In genomic region chr11:33570413-33570812, GRCm38 (mm10) we compare ENCODE assay signal across 15 mouse cellular contexts. TPM values are rescaled to one million over a fixed set of nuclear protein-coding genes. Genes with fewer than 3 reads are reported as not detected.
DNase-seq lines count a peak whose midpoint lies in the region; TF ChIP-seq lines count a peak whose summit lies in the region.
"Had no signal": no experiment of that assay in that cellular context is flagged by ENCODE, and none has a peak within 500 bp of the region (broad histone marks: within the 10 kb centered on the region; RNA-seq: fewer than 3 reads in every experiment).

No protein-coding gene starts in this region.

- H3K27ac ChIP-seq in layer of hippocampus, adult 2 months, result no peak overlapping the region
- H3K27ac ChIP-seq: embryonic facial prominence, embryonic 12.5 days; macrophage had no signal

- no peak overlapping the region for H3K4me3 ChIP-seq in layer of hippocampus, adult 2 months
- H3K4me3 ChIP-seq: embryonic facial prominence, embryonic 12.5 days had no signal

- peak; percentile 17 for DNase-seq in adrenal gland, postnatal 14 days
- no peak for DNase-seq in adrenal gland, postnatal 25 days
- peak in 1 of 2 experiments; percentile 6 for DNase-seq in layer of hippocampus, adult 2 months (ENCODE audit: low spot score in 2 of 2)
- no peak for DNase-seq in layer of hippocampus, postnatal 36 days
- DNase-seq in embryo, embryonic 11.5 days (ENCODE audit: low read depth, low spot score), result peak; percentile 4
- peak; percentile 26 for DNase-seq in lung, postnatal 14 days
- no peak for DNase-seq in urinary bladder, adult 2 months (ENCODE audit: low spot score)
- DNase-seq in urinary bladder, postnatal 4 days (ENCODE audit: low spot score in 2 of 2), result no peak
- DNase-seq: gastrocnemius, postnatal 10 days; thymus, adult 2 months had no signal

- TF ChIP-seq CTCF in layer of hippocampus, adult 2 months (conservative IDR thresholded peaks at IDR 0.05), result peak; percentile 76

RNA-seq across cellular contexts. Expression of gene Gabrp, which starts 8.3 kb away (rescaled TPM):
- not detected in 2 replicates for total RNA-seq in adrenal gland, postnatal 14 days (2021)
- not detected in 2 replicates for total RNA-seq in adrenal gland, postnatal 25 days (2021)
- total RNA-seq in layer of hippocampus, adult 2 months (2021), result not detected
- total RNA-seq in layer of hippocampus, postnatal 36 days (2021), result not detected
- 0.06 TPM in 2 replicates for polyA plus RNA-seq in urinary bladder, adult 2 months (2012; rRNA removed)
- total RNA-seq: gastrocnemius, postnatal 10 days; layer of hippocampus, adult 8-10 months had no signal
- polyA plus RNA-seq: activated CD4-positive, CD25-positive, alpha-beta regulatory T cell, adult 4 months; C2C12; macrophage had no signal

RNA-seq across cellular contexts. Expression of gene D130052B06Rik, which starts 28.7 kb away (rescaled TPM):
- total RNA-seq in adrenal gland, postnatal 14 days (2021), result not detected in 2 replicates
- not detected in 2 replicates for total RNA-seq in adrenal gland, postnatal 25 days (2021)
- not detected for total RNA-seq in layer of hippocampus, adult 2 months (2021)
- total RNA-seq in layer of hippocampus, postnatal 36 days (2021), result not detected
- polyA plus RNA-seq in urinary bladder, adult 2 months (2012; rRNA removed), result not detected in 2 replicates
- total RNA-seq: gastrocnemius, postnatal 10 days; layer of hippocampus, adult 8-10 months had no signal
- polyA plus RNA-seq: activated CD4-positive, CD25-positive, alpha-beta regulatory T cell, adult 4 months; C2C12; macrophage had no signal

RNA-seq across cellular contexts. Expression of gene Ranbp17, which starts 56.9 kb away (rescaled TPM):
- 3.3 and 3.9 TPM in 2 replicates for total RNA-seq in adrenal gland, postnatal 14 days (2021)
- total RNA-seq in adrenal gland, postnatal 25 days (2021), result 5.3 and 5.9 TPM in 2 replicates
- 1 to 10 TPM; 7.9 to 9.9 TPM for total RNA-seq in layer of hippocampus, adult 2 months (2021)
- 1 to 10 TPM; 7.6 to 7.7 TPM for total RNA-seq in layer of hippocampus, postnatal 36 days (2021)
- 1.8 and 2.0 TPM in 2 replicates for polyA plus RNA-seq in urinary bladder, adult 2 months (2012; rRNA removed)
- polyA plus RNA-seq: C2C12, macrophage had no signal

Comparison
In these comparisons a context has a peak if more than half of its experiments do, and no peak if none do; other contexts are left out.
1. DNase-seq: peak in adrenal gland, postnatal 14 days (single experiment), embryo, embryonic 11.5 days (single experiment) and lung, postnatal 14 days (single experiment); none in adrenal gland, postnatal 25 days (single experiment), layer of hippocampus, postnatal 36 days (0 of 2), urinary bladder, adult 2 months (single experiment) and urinary bladder, postnatal 4 days (0 of 2).